Mouse (Mus musculus): ENCODE measurements around the gene Ugt1a7c. TPM values are rescaled to one million over a fixed set of nuclear protein-coding genes. Genes with fewer than 3 reads are reported as not detected.
A peak's percentile ranks its signal among the peaks of the same experiment; 100 is the strongest.
"Not testable (repeated sequence)": the region's sequence is repeated elsewhere in the genome, so short reads cannot be mapped to it uniquely, and the experiment has no call there.

Ugt1a7c gene
- polyA plus RNA-seq, 1 experiment from 2014 or later: 1.1 TPM

GRCm38 (mm10) chr1:88133908-88134456, 39.1 kb downstream of the Ugt1a7c start:
- H3K27ac ChIP-seq (ENCODE audit: low read length): no peak overlapping the region
- ATAC-seq (replicated peaks; ENCODE audit: extremely low read depth, insufficient read depth, low FRiP score): no peak
- H3K27me3 ChIP-seq (ENCODE audit: control insufficient read depth, insufficient read depth, low read length): no peaks in the 10 kb centered on the region
- peaks cover 2% of the 10 kb centered on the region; the same call in 1 of the 2 replicates for H3K4me1 ChIP-seq (ENCODE audit: control insufficient read depth, insufficient read depth, low read length)
- H3K9me3 ChIP-seq (replicated peaks; ENCODE audit: control insufficient read depth, low read length): no peaks in the 10 kb centered on the region
- no peaks in the 10 kb centered on the region for H3K36me3 ChIP-seq (ENCODE audit: control insufficient read depth, insufficient read depth)
- H3K4me2 ChIP-seq (ENCODE audit: low read depth, low read length): no peak overlapping the region
- 51% methylated on average over 3 of the region's 3 CpGs for WGBS
- H3K9ac ChIP-seq (ENCODE audit: low read length): no peak overlapping the region
- no peak overlapping the region for H3K4me3 ChIP-seq (ENCODE audit: low read length)

GRCm38 (mm10) chr1:88134457-88135011, 39.7 kb downstream of the Ugt1a7c start, which contains the start of gene Ugt1a6a:
Gene Ugt1a6a, plus strand, starts transcription at chr1:88134809.
- not testable (repeated sequence) for H3K4me3 ChIP-seq (ENCODE audit: low read length); H3K4me1 ChIP-seq (ENCODE audit: control insufficient read depth, insufficient read depth, low read length); H3K36me3 ChIP-seq (ENCODE audit: control insufficient read depth, insufficient read depth); H3K9ac ChIP-seq (ENCODE audit: low read length); H3K27ac ChIP-seq (ENCODE audit: low read length); ATAC-seq (replicated peaks; ENCODE audit: extremely low read depth, insufficient read depth, low FRiP score); H3K27me3 ChIP-seq (ENCODE audit: control insufficient read depth, insufficient read depth, low read length); H3K9me3 ChIP-seq (replicated peaks; ENCODE audit: control insufficient read depth, low read length); H3K4me2 ChIP-seq (ENCODE audit: low read depth, low read length)
- 45% methylated on average over 5 of the region's 5 CpGs for WGBS

- not testable (repeated sequence) for H3K4me1 ChIP-seq (ENCODE audit: control insufficient read depth, insufficient read depth, low read length); H3K36me3 ChIP-seq (ENCODE audit: control insufficient read depth, insufficient read depth); H3K9ac ChIP-seq (ENCODE audit: low read length); H3K27me3 ChIP-seq (ENCODE audit: control insufficient read depth, insufficient read depth, low read length); H3K9me3 ChIP-seq (replicated peaks; ENCODE audit: control insufficient read depth, low read length); H3K27ac ChIP-seq (ENCODE audit: low read length); H3K4me2 ChIP-seq (ENCODE audit: low read depth, low read length); H3K4me3 ChIP-seq (ENCODE audit: low read length)
- ATAC-seq (replicated peaks; ENCODE audit: extremely low read depth, insufficient read depth, low FRiP score): 0 out of 2 replicates have a peak, but pooled peaks have one; percentile 52
- WGBS: 72% methylated on average over 5 of the region's 6 CpGs
Measured at GRCm38 (mm10) chr1:88135229-88135904, 40.5 kb downstream of the Ugt1a7c start.

- H3K27ac ChIP-seq (ENCODE audit: low read length): no peak overlapping the region
- no peaks in the 10 kb centered on the region for H3K9me3 ChIP-seq (replicated peaks; ENCODE audit: control insufficient read depth, low read length)
- 60% methylated on average over 2 of the region's 2 CpGs for WGBS
- H3K4me2 ChIP-seq (ENCODE audit: low read depth, low read length): no peak overlapping the region
- peaks cover 2% of the 10 kb centered on the region; the same call in 1 of the 2 replicates for H3K4me1 ChIP-seq (ENCODE audit: control insufficient read depth, insufficient read depth, low read length)
- H3K36me3 ChIP-seq (ENCODE audit: control insufficient read depth, insufficient read depth): no peaks in the 10 kb centered on the region
- no peaks in the 10 kb centered on the region for H3K27me3 ChIP-seq (ENCODE audit: control insufficient read depth, insufficient read depth, low read length)
- H3K9ac ChIP-seq (ENCODE audit: low read length): no peak overlapping the region
- no peak overlapping the region for H3K4me3 ChIP-seq (ENCODE audit: low read length)
- ATAC-seq (replicated peaks; ENCODE audit: extremely low read depth, insufficient read depth, low FRiP score): no peak
Measured at GRCm38 (mm10) chr1:88136646-88137045, 41.8 kb downstream of the Ugt1a7c start.

GRCm38 (mm10) chr1:88137264-88137663, 42.4 kb downstream of the Ugt1a7c start:
- Histone ChIP-seq H3K4me1 (ENCODE audit: control insufficient read depth, insufficient read depth, low read length) (peaks cover 2% of the 10 kb centered on the region; the same call in 1 of the 2 replicates), H3K36me3 (ENCODE audit: control insufficient read depth, insufficient read depth) (no peaks in the 10 kb centered on the region), H3K4me2 (ENCODE audit: low read depth, low read length) (no peak overlapping the region), H3K4me3 (ENCODE audit: low read length) (no peak overlapping the region), H3K9me3 (replicated peaks; ENCODE audit: control insufficient read depth, low read length) (no peaks in the 10 kb centered on the region), H3K27me3 (ENCODE audit: control insufficient read depth, insufficient read depth, low read length) (no peaks in the 10 kb centered on the region), H3K27ac (ENCODE audit: low read length) (no peak overlapping the region), H3K9ac (ENCODE audit: low read length) (no peak overlapping the region)
- 79% methylated on average over 3 of the region's 3 CpGs for WGBS
- ATAC-seq (replicated peaks; ENCODE audit: extremely low read depth, insufficient read depth, low FRiP score): no peak

GRCm38 (mm10) chr1:88138145-88138544, 43.3 kb downstream of the Ugt1a7c start:
- no peak for ATAC-seq (replicated peaks; ENCODE audit: extremely low read depth, insufficient read depth, low FRiP score)
- no peak overlapping the region for H3K4me3 ChIP-seq (ENCODE audit: low read length)
- H3K9ac ChIP-seq (ENCODE audit: low read length): no peak overlapping the region
- no peaks in the 10 kb centered on the region for H3K27me3 ChIP-seq (ENCODE audit: control insufficient read depth, insufficient read depth, low read length)
- no peaks in the 10 kb centered on the region for H3K9me3 ChIP-seq (replicated peaks; ENCODE audit: control insufficient read depth, low read length)
- 84% methylated on average over 1 of the region's 1 CpGs for WGBS
- H3K4me2 ChIP-seq (ENCODE audit: low read depth, low read length): no peak overlapping the region
- peaks cover 2% of the 10 kb centered on the region; the same call in 1 of the 2 replicates for H3K4me1 ChIP-seq (ENCODE audit: control insufficient read depth, insufficient read depth, low read length)
- no peak overlapping the region for H3K27ac ChIP-seq (ENCODE audit: low read length)
- no peaks in the 10 kb centered on the region for H3K36me3 ChIP-seq (ENCODE audit: control insufficient read depth, insufficient read depth)

- not testable (repeated sequence) for ATAC-seq (replicated peaks; ENCODE audit: extremely low read depth, insufficient read depth, low FRiP score); H3K4me2 ChIP-seq (ENCODE audit: low read depth, low read length)
- 49% methylated on average over 1 of the region's 1 CpGs for WGBS
Measured at GRCm38 (mm10) chr1:88140492-88140891, 45.6 kb downstream of the Ugt1a7c start.

GRCm38 (mm10) chr1:88143966-88144675, 49.3 kb downstream of the Ugt1a7c start:
- not testable (repeated sequence) for H3K9me3 ChIP-seq (replicated peaks; ENCODE audit: control insufficient read depth, low read length); ATAC-seq (replicated peaks; ENCODE audit: extremely low read depth, insufficient read depth, low FRiP score); H3K4me2 ChIP-seq (ENCODE audit: low read depth, low read length); H3K9ac ChIP-seq (ENCODE audit: low read length); H3K4me3 ChIP-seq (ENCODE audit: low read length); H3K27ac ChIP-seq (ENCODE audit: low read length); H3K27me3 ChIP-seq (ENCODE audit: control insufficient read depth, insufficient read depth, low read length); H3K36me3 ChIP-seq (ENCODE audit: control insufficient read depth, insufficient read depth); H3K4me1 ChIP-seq (ENCODE audit: control insufficient read depth, insufficient read depth, low read length)
- 2% methylated on average over 4 of the region's 5 CpGs for WGBS

More at GRCm38 (mm10) chr1:88140492-88140891, 45.6 kb downstream of the Ugt1a7c start:
- not testable (repeated sequence) for H3K27ac ChIP-seq (ENCODE audit: low read length); H3K4me1 ChIP-seq (ENCODE audit: control insufficient read depth, insufficient read depth, low read length); H3K27me3 ChIP-seq (ENCODE audit: control insufficient read depth, insufficient read depth, low read length); H3K36me3 ChIP-seq (ENCODE audit: control insufficient read depth, insufficient read depth); H3K9ac ChIP-seq (ENCODE audit: low read length); H3K4me3 ChIP-seq (ENCODE audit: low read length); H3K9me3 ChIP-seq (replicated peaks; ENCODE audit: control insufficient read depth, low read length)

GRCm38 (mm10) chr1:88145278-88145677, 50.4 kb downstream of the Ugt1a7c start:
- H3K4me3 ChIP-seq (ENCODE audit: low read length); H3K4me2 ChIP-seq (ENCODE audit: low read depth, low read length); H3K4me1 ChIP-seq (ENCODE audit: control insufficient read depth, insufficient read depth, low read length); H3K27me3 ChIP-seq (ENCODE audit: control insufficient read depth, insufficient read depth, low read length); H3K9ac ChIP-seq (ENCODE audit: low read length); H3K9me3 ChIP-seq (replicated peaks; ENCODE audit: control insufficient read depth, low read length); H3K36me3 ChIP-seq (ENCODE audit: control insufficient read depth, insufficient read depth); H3K27ac ChIP-seq (ENCODE audit: low read length); ATAC-seq (replicated peaks; ENCODE audit: extremely low read depth, insufficient read depth, low FRiP score): not testable (repeated sequence)
- 54% methylated on average over 2 of the region's 2 CpGs for WGBS
